ENCODE assay signal across 11 mouse cellular contexts in genomic region chr14:34891769-34892532, GRCm38 (mm10).
DNase-seq lines count a peak whose midpoint lies in the region; ATAC-seq lines count a peak whose summit lies in the region.
"Had no signal": no experiment of that assay in that cellular context is flagged by ENCODE, and none has a peak within 500 bp of the region (broad histone marks: within the 10 kb centered on the region; RNA-seq: fewer than 3 reads in every experiment).

No protein-coding gene starts in this region.

- peaks cover 23% of the 10 kb centered on the region for H3K4me1 ChIP-seq in heart, embryonic 10.5 days

- ATAC-seq in inflammation-experienced regulatory T-cells, adult 6 months, result no peak

- 4% methylated on average over 6 of the region's 6 CpGs for WGBS in heart, embryonic 10.5 days

- no peaks in the 10 kb centered on the region for H3K36me3 ChIP-seq in heart, embryonic 10.5 days
- H3K36me3 ChIP-seq: limb, embryonic 12.5 days had no signal

- H3K27ac ChIP-seq in heart, embryonic 10.5 days, result no peak overlapping the region
- H3K27ac ChIP-seq: hindbrain, embryonic 14.5 days; limb, embryonic 12.5 days had no signal

- peak; percentile 82 for DNase-seq in heart, embryonic 10.5 days (ENCODE audit: low spot score)
- DNase-seq in heart, adult 18-20 months, result no peak
- DNase-seq in right cerebral cortex, adult 18-20 months, result peak; percentile 75
- DNase-seq in right cerebral cortex, postnatal 4 days, result no peak
- peak; percentile 45 to 53 for DNase-seq in left cerebral cortex, adult 9 months (ENCODE audit: low spot score in 2 of 2)
- DNase-seq in cerebellum, adult 9-10 months, result no peak
- no peak for DNase-seq in kidney, adult 8-10 months

- peaks cover 29% of the 10 kb centered on the region for H3K27me3 ChIP-seq in heart, embryonic 10.5 days (ENCODE audit: insufficient read depth, poor library complexity, severe bottlenecking)

- H3K9me3 ChIP-seq in heart, embryonic 10.5 days, result no peaks in the 10 kb centered on the region
- H3K9me3 ChIP-seq: limb, embryonic 12.5 days had no signal

- no peak overlapping the region for H3K4me3 ChIP-seq in heart, embryonic 10.5 days
- H3K4me3 ChIP-seq: erythroblast, embryonic 14.5 days; limb, embryonic 12.5 days had no signal

Comparison
In these comparisons a context has a peak if more than half of its experiments do, and no peak if none do; other contexts are left out.
1. DNase-seq: peak in heart, embryonic 10.5 days (single experiment), right cerebral cortex, adult 18-20 months (single experiment) and left cerebral cortex, adult 9 months (2 of 2); none in heart, adult 18-20 months (0 of 2), right cerebral cortex, postnatal 4 days (single experiment), cerebellum, adult 9-10 months (single experiment) and kidney, adult 8-10 months (0 of 2).